Mouse (Mus musculus) forebrain, embryonic 14.5 days (tissue): ENCODE measurements around the gene Gclm. TPM values are rescaled to one million over a fixed set of nuclear protein-coding genes. Genes with fewer than 3 reads are reported as not detected.

Experiments
- ATAC-seq: fragments of 200-750 bp; cut with Nextera tagmentation; 2 replicates; pipeline ENCODE4 v1.8.0; 2017; ENCODE audit warnings: mild to moderate bottlenecking, moderate library complexity
- DNase-seq: peaks from one replicate; pipeline ENCODE4 v3.0.0-alpha.2; 2015; ENCODE audit warnings: low spot score
- H3K27ac ChIP-seq: fragments of 300-500 bp; sonication (generic); 2 replicates; pipeline ENCODE4 v1.5.1; 2014; ENCODE audit warnings: low read depth, mild to moderate bottlenecking, control low read depth, low read length, moderate library complexity
- H3K27me3 ChIP-seq: fragments of 300-500 bp; sonication (generic); replicated peaks from 2 replicates; pipeline ENCODE4 v1.6.1; 2014; ENCODE audit warnings: low read length, control low read depth, mixed read lengths; ENCODE audit not compliant: control insufficient read depth, insufficient read depth
- H3K36me3 ChIP-seq: fragments of 300-500 bp; sonication (generic); 2 replicates; pipeline ENCODE4 v1.6.1; 2014; ENCODE audit warnings: low read length, control low read depth; ENCODE audit not compliant: control insufficient read depth, insufficient read depth
- H3K4me1 ChIP-seq: fragments of 300-500 bp; sonication (generic); 2 replicates; pipeline ENCODE4 v1.6.1; 2014; ENCODE audit warnings: antibody characterized with exemption, low read length, control low read depth; ENCODE audit not compliant: control insufficient read depth, insufficient read depth
- H3K4me2 ChIP-seq: fragments of 300-500 bp; sonication (generic); 2 replicates; pipeline ENCODE4 v1.6.1; 2014; ENCODE audit warnings: mild to moderate bottlenecking, control low read depth, low read length
- H3K4me3 ChIP-seq: fragments of 300-500 bp; sonication (generic); 2 replicates; pipeline ENCODE4 v1.5.1; 2014; ENCODE audit warnings: low read depth, low read length, control low read depth
- H3K9ac ChIP-seq: fragments of 300-500 bp; sonication (generic); 2 replicates; pipeline ENCODE4 v1.6.1; 2014; ENCODE audit warnings: mild to moderate bottlenecking, low read length, control low read depth, moderate library complexity
- H3K9me3 ChIP-seq: fragments of 300-500 bp; sonication (generic); replicated peaks from 2 replicates; pipeline ENCODE4 v1.6.1; 2016; ENCODE audit warnings: low read length, control low read depth, mixed read lengths; ENCODE audit not compliant: control insufficient read depth
- WGBS: fragments of 180-500 bp; shearing (Covaris S2); extraction: QIAGEN DNeasy Blood & Tissue Kit; methylation state at CpG from one replicate; pipeline ENCODE4 v1.1.7; 2014; 5-methylcytosine and 5-hydroxymethylcytosine counted together
- polyA plus RNA-seq: library from polyadenylated mRNA; unstranded; fragments of >200 nt; fragmentation: Nextera tagmentation; extraction: Ambion mirVana; gene quantifications from 2 replicates; pipeline ENCODE4 v1.2.1, GENCODE M21; 2014

Gclm gene
- polyA plus RNA-seq, 1 experiment from 2014 or later = 34.7 TPM

- Histone ChIP-seq H3K27me3 (no peaks in the 10 kb centered on the region), H3K4me1 (peaks cover 21% of the 10 kb centered on the region), H3K27ac (peak overlapping the region; percentile 99), H3K4me3 (peak overlapping the region; percentile 82), H3K9ac (peak overlapping the region; percentile 93), H3K9me3 (no peaks in the 10 kb centered on the region), H3K36me3 (no peaks in the 10 kb centered on the region), H3K4me2 (peak overlapping the region; percentile 75)
- ATAC-seq (peak; percentile 59), DNase-seq (no peak)
- WGBS = under 1% methylated on average over 84 of the region's 105 CpGs
These were observed 48.0 kb downstream of the Gclm start for GRCm38 (mm10) chr3:122293223-122293953.

- Histone ChIP-seq H3K36me3 (no peaks in the 10 kb centered on the region), H3K4me2 (peak within 1 kb of the TSS; percentile 75), H3K27ac (peak within 1 kb of the TSS; percentile 99), H3K4me3 (peak within 1 kb of the TSS; percentile 82), H3K9ac (peak within 1 kb of the TSS; percentile 93), H3K27me3 (no peaks in the 10 kb centered on the region), H3K9me3 (no peaks in the 10 kb centered on the region), H3K4me1 (peaks cover 21% of the 10 kb centered on the region)
- WGBS = 2% methylated on average over 37 of the region's 37 CpGs
- peak; percentile 90 for ATAC-seq
- peak; percentile 99 for DNase-seq
These were observed 48.8 kb downstream of the Gclm start, which contains the start of gene Bcar3 for GRCm38 (mm10) chr3:122293954-122294850. Bcar3 (plus strand) TSS chr3:122294136.

- H3K27me3 ChIP-seq = no peaks in the 10 kb centered on the region
- H3K9me3 ChIP-seq = no peaks in the 10 kb centered on the region
- H3K4me1 ChIP-seq = peaks cover 21% of the 10 kb centered on the region
- DNase-seq (peak; percentile 74), ATAC-seq (no peak)
- no peak overlapping the region for H3K4me3 ChIP-seq
- peak overlapping the region; percentile 99; the same call in 1 of the 2 replicates for H3K27ac ChIP-seq
- no peak overlapping the region for H3K9ac ChIP-seq
- WGBS = 14% methylated on average over 5 of the region's 5 CpGs
- no peaks in the 10 kb centered on the region for H3K36me3 ChIP-seq
- no peak overlapping the region for H3K4me2 ChIP-seq
These were observed 50.2 kb downstream of the Gclm start for GRCm38 (mm10) chr3:122295511-122295910.

- DNase-seq = peak; percentile 37
- Histone ChIP-seq H3K9ac (no peak overlapping the region), H3K27me3 (no peaks in the 10 kb centered on the region), H3K9me3 (no peaks in the 10 kb centered on the region), H3K4me3 (no peak overlapping the region), H3K4me1 (peaks cover 21% of the 10 kb centered on the region), H3K4me2 (no peak overlapping the region), H3K36me3 (no peaks in the 10 kb centered on the region), H3K27ac (no peak overlapping the region)
- no peak for ATAC-seq
- 44% methylated on average over 5 of the region's 5 CpGs for WGBS
These were observed 51.6 kb downstream of the Gclm start for GRCm38 (mm10) chr3:122296979-122297378.

- no peaks in the 10 kb centered on the region for H3K27me3 ChIP-seq
- H3K27ac ChIP-seq = no peak overlapping the region
- H3K4me2 ChIP-seq = no peak overlapping the region
- ATAC-seq (no peak; the same call in 1 of the 2 replicates), DNase-seq (peak; percentile 40)
- H3K9me3 ChIP-seq = no peaks in the 10 kb centered on the region
- WGBS = 74% methylated on average over 9 of the region's 9 CpGs
- no peaks in the 10 kb centered on the region for H3K36me3 ChIP-seq
- H3K4me1 ChIP-seq = no peaks in the 10 kb centered on the region
- H3K4me3 ChIP-seq = no peak overlapping the region
- H3K9ac ChIP-seq = no peak overlapping the region
These were observed 55.9 kb downstream of the Gclm start for GRCm38 (mm10) chr3:122300983-122301919.

- H3K36me3 ChIP-seq = no peaks in the 10 kb centered on the region
- H3K9me3 ChIP-seq = no peaks in the 10 kb centered on the region
- no peaks in the 10 kb centered on the region for H3K4me1 ChIP-seq
- ATAC-seq = no peak
- no peak overlapping the region for H3K4me3 ChIP-seq
- no peak overlapping the region for H3K9ac ChIP-seq
- no peaks in the 10 kb centered on the region for H3K27me3 ChIP-seq
- WGBS = 89% methylated on average over 4 of the region's 4 CpGs
- DNase-seq = no peak
- no peak overlapping the region for H3K27ac ChIP-seq
- H3K4me2 ChIP-seq = no peak overlapping the region
These were observed 59.2 kb downstream of the Gclm start for GRCm38 (mm10) chr3:122304560-122304959.

- H3K4me3 ChIP-seq = no peak overlapping the region
- H3K9ac ChIP-seq = no peak overlapping the region
- DNase-seq (no peak), ATAC-seq (no peak)
- H3K36me3 ChIP-seq = no peaks in the 10 kb centered on the region
- H3K27ac ChIP-seq = no peak overlapping the region
- H3K9me3 ChIP-seq = no peaks in the 10 kb centered on the region
- 51% methylated on average over 4 of the region's 4 CpGs for WGBS
- no peaks in the 10 kb centered on the region for H3K27me3 ChIP-seq
- H3K4me1 ChIP-seq = no peaks in the 10 kb centered on the region
- no peak overlapping the region for H3K4me2 ChIP-seq
These were observed 62.7 kb downstream of the Gclm start for GRCm38 (mm10) chr3:122307894-122308671.

GRCm38 (mm10) chr3:122308981-122309380, 63.6 kb downstream of the Gclm start:
- Histone ChIP-seq H3K9ac (no peak overlapping the region), H3K27me3 (no peaks in the 10 kb centered on the region), H3K9me3 (no peaks in the 10 kb centered on the region), H3K36me3 (no peaks in the 10 kb centered on the region), H3K4me1 (no peaks in the 10 kb centered on the region), H3K4me3 (no peak overlapping the region), H3K4me2 (no peak overlapping the region), H3K27ac (no peak overlapping the region)
- 38% methylated on average over 6 of the region's 6 CpGs for WGBS
- DNase-seq = no peak
- no peak for ATAC-seq
